Mouse (Mus musculus): ENCODE measurements at regions not wholly inside any gene's neighbourhood (a gene's known extent, or its start where the extent isn't known, plus 50 kb on each side); places are given as distances from the start of the nearest gene placed in this dataset.

GRCm38 (mm10) chr13:42538046-42538445 lies 142.4 kb upstream of the Phactr1 start:
- no peaks in the 10 kb centered on the region for H3K36me3 ChIP-seq (ENCODE audit: control insufficient read depth, insufficient read depth, low read length)
- whole genome bisulfite sequencing = 69% methylated on average over 2 of the region's 2 CpGs

DNA sequence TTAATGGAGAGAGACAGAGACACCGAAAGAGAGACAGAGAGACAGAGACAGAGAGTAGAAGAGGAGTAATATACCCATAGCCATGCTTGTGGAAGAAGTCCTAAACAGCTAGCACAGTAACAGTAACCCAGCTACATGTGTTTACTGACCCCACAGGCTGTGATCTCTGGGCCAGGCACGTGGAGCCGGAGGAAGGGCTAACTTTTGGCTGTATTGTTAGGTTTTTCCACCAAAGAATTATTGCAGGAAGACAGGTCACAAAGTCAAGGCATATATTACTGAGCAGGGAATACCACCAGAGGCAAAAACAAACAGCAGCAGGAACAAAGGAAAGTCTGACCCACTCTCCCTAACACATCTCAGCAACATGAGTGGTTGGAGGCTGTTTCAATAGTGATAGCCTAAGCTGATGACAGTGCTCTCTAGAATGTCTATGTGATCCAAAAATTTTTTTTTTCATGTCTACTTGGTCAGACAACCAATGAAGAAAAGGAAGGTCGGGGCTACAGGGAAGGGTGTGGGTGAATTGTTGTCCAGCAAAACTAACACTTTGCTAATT lies 135.8 kb upstream of the Phactr1 start:
- no peaks in the 10 kb centered on the region; the same call in 1 of the 2 replicates for H3K4me1 ChIP-seq (ENCODE audit: control insufficient read depth, insufficient read depth, low read length)
- H3K36me3 ChIP-seq (ENCODE audit: control insufficient read depth, insufficient read depth, low read length) = no peaks in the 10 kb centered on the region
- WGBS = 37% methylated on average over 4 of the region's 4 CpGs
- no peak overlapping the region for H3K4me3 ChIP-seq (ENCODE audit: insufficient read depth, low read depth, low read length)
- H3K27me3 ChIP-seq (replicated peaks; ENCODE audit: control insufficient read depth, insufficient read depth, low read length) = no peaks in the 10 kb centered on the region
- TF ChIP-seq POLR2A (IDR thresholded peaks at IDR 0.05; ENCODE audit: low read depth, low read length) = no peak
- TF ChIP-seq CTCF (conservative IDR thresholded peaks at IDR 0.05; ENCODE audit: insufficient read depth, insufficient read length, low read depth, low read length) = no peak
- peak; percentile 61 for DNase-seq
- no peak overlapping the region for H3K27ac ChIP-seq (ENCODE audit: insufficient read depth, low read depth, low read length)

More at GRCm38 (mm10) chr13:42538046-42538445, 142.4 kb upstream of the Phactr1 start:
- TF ChIP-seq CTCF (conservative IDR thresholded peaks at IDR 0.05; ENCODE audit: insufficient read depth, insufficient read length, low read depth, low read length) (no peak), POLR2A (IDR thresholded peaks at IDR 0.05; ENCODE audit: low read depth, low read length) (no peak)
- H3K27ac ChIP-seq (ENCODE audit: insufficient read depth, low read depth, low read length) = no peak overlapping the region
- no peak for DNase-seq
- H3K27me3 ChIP-seq (replicated peaks; ENCODE audit: control insufficient read depth, insufficient read depth, low read length) = no peaks in the 10 kb centered on the region
- no peak overlapping the region for H3K4me3 ChIP-seq (ENCODE audit: insufficient read depth, low read depth, low read length)
- no peaks in the 10 kb centered on the region for H3K4me1 ChIP-seq (ENCODE audit: control insufficient read depth, insufficient read depth, low read length)

DNA sequence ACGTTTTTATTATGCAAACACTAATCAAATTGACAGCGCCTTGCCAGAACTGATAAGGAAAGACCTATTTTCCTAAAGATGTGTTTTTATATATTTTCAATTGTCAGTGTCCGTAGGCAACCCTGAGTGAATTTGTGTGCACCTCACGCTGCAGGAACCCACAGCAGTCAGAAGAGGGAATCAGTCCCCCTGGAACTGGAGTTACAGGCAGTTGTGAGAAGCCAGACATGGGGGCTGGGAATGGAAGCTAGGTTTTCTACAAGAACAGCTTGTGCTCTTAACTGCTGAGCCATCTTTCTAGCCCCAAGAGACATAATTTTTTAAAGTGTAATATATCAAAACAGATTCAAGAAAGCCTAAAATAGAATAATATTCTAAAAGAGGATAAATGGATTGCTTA lies 134.0 kb upstream of the Phactr1 start:
- no peaks in the 10 kb centered on the region for H3K36me3 ChIP-seq (ENCODE audit: control insufficient read depth, insufficient read depth, low read length)
- no peak for DNase-seq
- no peak for TF ChIP-seq CTCF (conservative IDR thresholded peaks at IDR 0.05; ENCODE audit: insufficient read depth, insufficient read length, low read depth, low read length)
- TF ChIP-seq POLR2A (IDR thresholded peaks at IDR 0.05; ENCODE audit: low read depth, low read length) = no peak
- H3K27me3 ChIP-seq (replicated peaks; ENCODE audit: control insufficient read depth, insufficient read depth, low read length) = no peaks in the 10 kb centered on the region
- H3K27ac ChIP-seq (ENCODE audit: insufficient read depth, low read depth, low read length) = no peak overlapping the region
- 71% methylated on average over 4 of the region's 4 CpGs for WGBS
- no peak overlapping the region for H3K4me3 ChIP-seq (ENCODE audit: insufficient read depth, low read depth, low read length)
- no peaks in the 10 kb centered on the region; the same call in 1 of the 2 replicates for H3K4me1 ChIP-seq (ENCODE audit: control insufficient read depth, insufficient read depth, low read length)

DNA sequence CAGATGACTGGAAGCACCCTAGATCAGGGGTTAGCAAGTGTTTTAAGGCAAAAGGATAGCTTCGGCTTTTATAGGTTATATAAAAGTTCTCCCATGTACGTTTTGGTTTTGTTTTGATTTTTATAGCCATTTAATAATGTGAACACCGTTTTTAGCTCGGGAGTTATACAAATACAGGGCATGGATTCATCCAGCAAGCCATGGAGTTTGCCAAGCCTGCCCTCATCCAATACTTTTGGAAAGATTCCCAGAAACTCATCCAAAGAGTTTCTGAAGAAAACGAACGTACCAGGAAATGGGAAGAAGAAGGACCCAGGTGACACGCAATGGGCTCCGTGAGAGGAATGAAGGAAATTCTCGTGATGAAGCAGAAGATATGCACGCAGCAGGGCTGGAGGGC lies 133.6 kb upstream of the Phactr1 start:
- no peaks in the 10 kb centered on the region; the same call in 1 of the 2 replicates for H3K4me1 ChIP-seq (ENCODE audit: control insufficient read depth, insufficient read depth, low read length)
- no peak overlapping the region for H3K27ac ChIP-seq (ENCODE audit: insufficient read depth, low read depth, low read length)
- 73% methylated on average over 10 of the region's 10 CpGs for WGBS
- DNase-seq = no peak
- no peak overlapping the region for H3K4me3 ChIP-seq (ENCODE audit: insufficient read depth, low read depth, low read length)
- no peak for TF ChIP-seq CTCF (conservative IDR thresholded peaks at IDR 0.05; ENCODE audit: insufficient read depth, insufficient read length, low read depth, low read length)
- no peak for TF ChIP-seq POLR2A (IDR thresholded peaks at IDR 0.05; ENCODE audit: low read depth, low read length)
- H3K36me3 ChIP-seq (ENCODE audit: control insufficient read depth, insufficient read depth, low read length) = no peaks in the 10 kb centered on the region
- H3K27me3 ChIP-seq (replicated peaks; ENCODE audit: control insufficient read depth, insufficient read depth, low read length) = no peaks in the 10 kb centered on the region

- WGBS = 33% methylated on average over 5 of the region's 5 CpGs
- no peaks in the 10 kb centered on the region for H3K36me3 ChIP-seq (ENCODE audit: control insufficient read depth, insufficient read depth, low read length)
- H3K27ac ChIP-seq (ENCODE audit: insufficient read depth, low read depth, low read length) = 0 out of 2 replicates have a peak overlapping the region, but pooled peaks have one; percentile 31
- no peaks in the 10 kb centered on the region; the same call in 1 of the 2 replicates for H3K4me1 ChIP-seq (ENCODE audit: control insufficient read depth, insufficient read depth, low read length)
- peak; percentile 64 for DNase-seq
- no peak overlapping the region for H3K4me3 ChIP-seq (ENCODE audit: insufficient read depth, low read depth, low read length)
- TF ChIP-seq POLR2A (IDR thresholded peaks at IDR 0.05; ENCODE audit: low read depth, low read length) = no peak
- no peak for TF ChIP-seq CTCF (conservative IDR thresholded peaks at IDR 0.05; ENCODE audit: insufficient read depth, insufficient read length, low read depth, low read length)
- H3K27me3 ChIP-seq (replicated peaks; ENCODE audit: control insufficient read depth, insufficient read depth, low read length) = no peaks in the 10 kb centered on the region
Observed at GRCm38 (mm10) chr13:42549021-42549559, 131.3 kb upstream of the Phactr1 start.

DNA sequence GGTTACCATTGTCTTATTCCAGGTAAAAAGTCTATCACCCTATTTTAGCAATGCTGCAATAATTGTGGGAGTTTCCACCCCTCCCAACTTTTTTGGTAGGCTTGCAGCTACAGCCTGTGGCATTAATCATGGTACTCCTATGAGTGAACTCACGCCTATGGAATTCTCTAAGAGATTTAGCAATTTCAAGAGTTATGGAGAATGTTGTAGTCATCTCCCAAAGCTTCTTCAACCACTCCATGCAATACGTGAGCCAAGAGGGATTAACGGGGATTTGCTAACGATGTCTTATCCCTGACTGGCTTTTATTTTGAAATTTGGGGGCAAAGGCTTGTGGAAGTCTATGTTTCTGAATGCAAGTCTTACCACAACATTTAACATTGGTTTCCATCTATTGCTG lies 125.5 kb upstream of the Phactr1 start:
- H3K27me3 ChIP-seq (replicated peaks; ENCODE audit: control insufficient read depth, insufficient read depth, low read length) = no peaks in the 10 kb centered on the region
- DNase-seq = no peak
- H3K4me3 ChIP-seq (ENCODE audit: insufficient read depth, low read depth, low read length) = no peak overlapping the region
- H3K36me3 ChIP-seq (ENCODE audit: control insufficient read depth, insufficient read depth, low read length) = no peaks in the 10 kb centered on the region
- H3K4me1 ChIP-seq (ENCODE audit: control insufficient read depth, insufficient read depth, low read length) = no peaks in the 10 kb centered on the region
- 95% methylated on average over 4 of the region's 4 CpGs for WGBS
- TF ChIP-seq CTCF (conservative IDR thresholded peaks at IDR 0.05; ENCODE audit: insufficient read depth, insufficient read length, low read depth, low read length) (no peak), POLR2A (IDR thresholded peaks at IDR 0.05; ENCODE audit: low read depth, low read length) (no peak)
- no peak overlapping the region for H3K27ac ChIP-seq (ENCODE audit: insufficient read depth, low read depth, low read length)

DNA sequence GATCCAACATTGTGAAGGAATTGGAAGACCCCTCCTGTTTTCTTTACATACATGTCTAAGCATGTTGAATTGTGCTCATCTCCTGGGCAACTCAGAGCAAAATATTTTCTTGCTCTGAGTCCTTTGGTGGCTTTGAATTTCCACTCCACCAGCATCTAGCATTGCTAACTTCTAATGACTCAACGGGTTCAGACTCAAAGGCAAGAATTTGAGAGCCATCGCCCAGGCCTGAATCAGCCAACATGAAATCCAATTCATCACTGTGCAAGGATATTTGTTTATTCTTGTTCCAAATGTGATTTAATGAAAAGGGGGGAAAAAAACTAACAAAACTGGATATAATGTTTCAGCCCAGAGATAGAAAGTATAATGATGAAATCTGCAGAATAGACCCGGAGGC lies 121.9 kb upstream of the Phactr1 start:
- H3K4me1 ChIP-seq (ENCODE audit: control insufficient read depth, insufficient read depth, low read length) = no peaks in the 10 kb centered on the region
- no peaks in the 10 kb centered on the region for H3K27me3 ChIP-seq (replicated peaks; ENCODE audit: control insufficient read depth, insufficient read depth, low read length)
- H3K27ac ChIP-seq (ENCODE audit: insufficient read depth, low read depth, low read length) = no peak overlapping the region
- no peak for DNase-seq
- no peak for TF ChIP-seq POLR2A (IDR thresholded peaks at IDR 0.05; ENCODE audit: low read depth, low read length)
- TF ChIP-seq CTCF (conservative IDR thresholded peaks at IDR 0.05; ENCODE audit: insufficient read depth, insufficient read length, low read depth, low read length) = no peak
- no peaks in the 10 kb centered on the region for H3K36me3 ChIP-seq (ENCODE audit: control insufficient read depth, insufficient read depth, low read length)
- no peak overlapping the region for H3K4me3 ChIP-seq (ENCODE audit: insufficient read depth, low read depth, low read length)
- 88% methylated on average over 3 of the region's 3 CpGs for WGBS
